Mouse (Mus musculus) testis, adult 2 months (tissue): Measurements from ENCODE around the gene Fcho2. TPM values are rescaled to one million over a fixed set of nuclear protein-coding genes. Genes with fewer than 3 reads are reported as not detected.

Source experiments
- H3K27ac ChIP-seq: fragments of 200-500 bp; 2 replicates; pipeline ENCODE4 v1.5.1; 2012; ENCODE audit warnings: low read depth, low read length; ENCODE audit not compliant: control insufficient read depth, insufficient read depth
- H3K27me3 ChIP-seq: fragments of 200-500 bp; 2 replicates; pipeline ENCODE4 v1.6.1; 2012; ENCODE audit warnings: mild to moderate bottlenecking, low read length, moderate library complexity; ENCODE audit not compliant: control insufficient read depth, insufficient read depth
- H3K36me3 ChIP-seq: fragments of 200-500 bp; 2 replicates; pipeline ENCODE4 v1.6.1; 2012; ENCODE audit warnings: mild to moderate bottlenecking, low read length; ENCODE audit not compliant: control insufficient read depth, insufficient read depth
- H3K4me1 ChIP-seq: fragments of 200-500 bp; 2 replicates; pipeline ENCODE4 v1.6.1; 2012; ENCODE audit warnings: low read length; ENCODE audit not compliant: control insufficient read depth, insufficient read depth
- H3K4me3 ChIP-seq: fragments of 200-500 bp; 2 replicates; pipeline ENCODE4 v1.5.1; 2012; ENCODE audit warnings: low read depth, mild to moderate bottlenecking, low read length, moderate library complexity, mixed read lengths; ENCODE audit not compliant: control insufficient read depth
- CTCF ChIP-seq: fragments of 200-500 bp; IDR thresholded peaks from 2 replicates; pipeline ENCODE4 v1.5.1; 2012; ENCODE audit warnings: low read depth, mild to moderate bottlenecking, inconsistent platforms, low read length, moderate library complexity; ENCODE audit not compliant: control insufficient read depth, insufficient read depth, insufficient replicate concordance
- POLR2A ChIP-seq: fragments of 200-500 bp; IDR thresholded peaks from 2 replicates; pipeline ENCODE4 v1.6.1; 2012; ENCODE audit warnings: low read depth, mild to moderate bottlenecking, inconsistent platforms, low read length, moderate library complexity; ENCODE audit not compliant: control insufficient read depth
- polyA plus RNA-seq: library from polyadenylated mRNA; depleted of rRNA; stranded (reverse); fragments of >200 nt; gene quantifications from 2 replicates; pipeline ENCODE4 v1.2.3, GENCODE M21; 2012

The Fcho2 gene
- polyA plus RNA-seq, 1 experiment, result 5.4 TPM

GRCm38 (mm10) chr13:98777959-98778358 lies 37.3 kb downstream of the Fcho2 start:
- no peaks in the 10 kb centered on the region for H3K4me1 ChIP-seq
- no peak overlapping the region for H3K27ac ChIP-seq
- H3K27me3 ChIP-seq, result no peaks in the 10 kb centered on the region
- no peaks in the 10 kb centered on the region for H3K36me3 ChIP-seq
- TF ChIP-seq POLR2A (no peak), CTCF (no peak)
- H3K4me3 ChIP-seq, result no peak overlapping the region

GRCm38 (mm10) chr13:98771484-98771883 lies 43.8 kb downstream of the Fcho2 start:
- H3K36me3 ChIP-seq, result no peaks in the 10 kb centered on the region
- H3K4me1 ChIP-seq, result no peaks in the 10 kb centered on the region
- H3K4me3 ChIP-seq, result no peak overlapping the region
- H3K27me3 ChIP-seq, result no peaks in the 10 kb centered on the region
- no peak overlapping the region for H3K27ac ChIP-seq
- TF ChIP-seq CTCF (no peak), POLR2A (no peak)

DNA sequence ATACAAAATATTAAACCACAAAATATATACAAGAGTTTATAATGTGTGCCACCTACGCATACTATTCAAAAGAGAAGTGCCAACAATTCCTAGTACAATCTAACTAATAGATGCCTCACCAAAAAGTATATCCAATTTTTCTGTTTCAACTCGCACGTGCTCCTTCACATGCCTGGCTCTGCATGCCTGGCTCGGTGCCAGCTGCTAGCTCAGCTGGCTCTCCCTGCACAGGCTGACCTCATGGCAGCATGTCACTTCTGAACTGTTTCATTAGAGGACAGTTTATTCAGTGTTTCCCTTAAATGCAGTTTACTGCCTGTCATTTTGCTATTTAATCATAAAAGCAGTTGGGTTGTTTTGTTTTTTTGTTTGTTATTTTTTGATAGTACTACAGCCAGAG lies 46.9 kb downstream of the Fcho2 start:
- Histone ChIP-seq H3K4me3 (no peak overlapping the region), H3K27ac (no peak overlapping the region), H3K4me1 (no peaks in the 10 kb centered on the region), H3K36me3 (no peaks in the 10 kb centered on the region), H3K27me3 (no peaks in the 10 kb centered on the region)
- TF ChIP-seq CTCF, result no peak
- TF ChIP-seq POLR2A, result no peak

DNA sequence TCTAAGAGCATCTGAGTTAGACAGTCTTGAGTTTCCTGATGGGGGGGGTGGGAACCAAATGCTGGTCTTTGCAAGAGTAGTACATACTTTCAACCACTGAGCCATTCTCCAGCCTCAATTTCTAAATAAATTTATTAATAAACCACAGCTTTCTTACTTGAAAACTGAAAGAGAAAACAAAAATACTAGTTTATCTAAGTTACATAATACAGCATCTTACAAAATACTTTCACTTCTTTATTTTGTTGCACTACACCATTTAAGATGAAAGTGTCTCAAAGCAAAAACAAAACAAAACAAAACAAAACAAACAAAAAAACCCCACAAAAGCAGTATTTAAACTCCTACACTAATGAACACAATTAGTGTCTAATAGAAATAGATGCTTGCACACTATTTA lies 53.5 kb downstream of the Fcho2 start:
- TF ChIP-seq POLR2A, result no peak
- TF ChIP-seq CTCF, result no peak
- no peak overlapping the region for H3K4me3 ChIP-seq

GRCm38 (mm10) chr13:98755886-98756285 lies 59.4 kb downstream of the Fcho2 start:
- no peaks in the 10 kb centered on the region for H3K36me3 ChIP-seq
- TF ChIP-seq CTCF (no peak), POLR2A (no peak)
- no peak overlapping the region for H3K27ac ChIP-seq
- H3K27me3 ChIP-seq, result no peaks in the 10 kb centered on the region
- H3K4me3 ChIP-seq, result no peak overlapping the region
- H3K4me1 ChIP-seq, result no peaks in the 10 kb centered on the region

More for the DNA sequence above, 53.5 kb downstream of the Fcho2 start:
- no peaks in the 10 kb centered on the region for H3K27me3 ChIP-seq
- no peaks in the 10 kb centered on the region for H3K36me3 ChIP-seq
- no peak overlapping the region for H3K27ac ChIP-seq
- no peaks in the 10 kb centered on the region for H3K4me1 ChIP-seq

DNA sequence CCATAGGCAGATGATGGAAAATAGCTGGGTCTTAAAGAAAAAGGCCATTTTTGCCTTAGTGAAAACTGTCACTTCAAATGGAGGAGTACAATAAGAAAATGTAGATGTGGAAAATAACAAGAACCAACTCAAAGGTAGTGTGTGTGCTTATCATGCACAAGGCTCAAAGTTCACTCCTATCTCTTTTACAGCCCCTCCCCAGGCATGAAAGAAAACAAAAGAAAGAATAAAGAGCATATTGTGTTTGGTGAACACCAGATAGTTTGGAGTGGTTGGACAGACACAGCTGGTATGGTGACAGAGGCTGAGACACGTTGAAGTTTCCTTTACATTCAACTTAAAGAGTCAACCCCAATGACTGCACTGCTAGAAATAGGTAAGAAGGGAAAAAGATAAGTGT lies 70.6 kb downstream of the Fcho2 start:
- no peak overlapping the region for H3K27ac ChIP-seq
- H3K36me3 ChIP-seq, result no peaks in the 10 kb centered on the region; the same call in 1 of the 2 replicates
- no peaks in the 10 kb centered on the region for H3K27me3 ChIP-seq
- no peaks in the 10 kb centered on the region for H3K4me1 ChIP-seq
- H3K4me3 ChIP-seq, result no peak overlapping the region
- TF ChIP-seq CTCF (no peak), POLR2A (no peak)

DNA sequence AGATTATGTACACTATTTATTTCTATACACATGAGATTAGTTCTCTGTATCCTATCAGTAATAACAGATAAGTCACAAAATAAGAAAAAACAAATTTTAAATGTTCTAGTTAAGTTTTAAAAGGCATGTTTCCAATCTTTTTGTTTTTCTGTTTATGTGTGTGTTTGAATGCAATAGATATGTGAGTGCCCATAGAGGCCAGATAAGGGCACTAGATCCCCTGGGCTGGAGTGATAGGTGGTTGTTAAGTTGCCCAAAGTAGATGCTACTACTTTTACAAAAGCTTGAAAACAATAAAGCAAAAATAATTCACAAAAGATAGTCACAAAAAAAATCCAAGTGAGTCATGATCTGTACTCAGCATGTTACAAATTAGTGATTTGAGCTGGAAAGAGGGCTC lies 71.4 kb downstream of the Fcho2 start:
- no peak overlapping the region for H3K4me3 ChIP-seq
- H3K27ac ChIP-seq, result no peak overlapping the region
- H3K4me1 ChIP-seq, result no peaks in the 10 kb centered on the region
- no peak for TF ChIP-seq CTCF
- TF ChIP-seq POLR2A, result no peak
- H3K27me3 ChIP-seq, result no peaks in the 10 kb centered on the region
- H3K36me3 ChIP-seq, result no peaks in the 10 kb centered on the region; the same call in 1 of the 2 replicates

GRCm38 (mm10) chr13:98743214-98743613 lies 72.0 kb downstream of the Fcho2 start:
- H3K27ac ChIP-seq, result no peak overlapping the region
- H3K27me3 ChIP-seq, result no peaks in the 10 kb centered on the region
- H3K4me1 ChIP-seq, result no peaks in the 10 kb centered on the region
- no peak overlapping the region for H3K4me3 ChIP-seq
- H3K36me3 ChIP-seq, result no peaks in the 10 kb centered on the region; the same call in 1 of the 2 replicates
- TF ChIP-seq CTCF, result no peak
- TF ChIP-seq POLR2A, result no peak
